Mouse (Mus musculus) bone marrow, adult 2 months (tissue): ENCODE measurements around the gene Sbno2.

Source experiments
- CTCF ChIP-seq: fragments of 200-500 bp; IDR thresholded peaks from 2 replicates; pipeline ENCODE4 v1.5.1; 2011; ENCODE audit warnings: low read length, control low read depth; ENCODE audit not compliant: control insufficient read depth, insufficient read depth
- POLR2A ChIP-seq: fragments of 200-500 bp; IDR thresholded peaks from 2 replicates; pipeline ENCODE4 v1.6.1; 2011; ENCODE audit warnings: low read depth, mild to moderate bottlenecking, control low read depth, low read length, borderline replicate concordance; ENCODE audit not compliant: control insufficient read depth

- TF ChIP-seq POLR2A (peak; percentile 24; the same call in 1 of the 2 replicates), CTCF (peak; percentile 35; the same call in 1 of the 2 replicates)
Observed at GRCm38 (mm10) chr10:80053831-80054815, 51.2 kb downstream of the Sbno2 start.
